Mouse (Mus musculus) thymus, postnatal 14 days (tissue): ENCODE measurements around the gene Pex6.
"Not testable (repeated sequence)": the region's sequence is repeated elsewhere in the genome, so short reads cannot be mapped to it uniquely, and the experiment has no call there.

ENCODE experiments used
- DNase-seq: peaks from one replicate; pipeline ENCODE4 v3.0.0; 2021

Pex6 gene

GRCm38 (mm10) chr17:46741305-46741704 is 30.0 kb downstream of the Pex6 start:
- DNase-seq, result no peak

GRCm38 (mm10) chr17:46742986-46743385 is 31.7 kb downstream of the Pex6 start:
- no peak for DNase-seq

DNA sequence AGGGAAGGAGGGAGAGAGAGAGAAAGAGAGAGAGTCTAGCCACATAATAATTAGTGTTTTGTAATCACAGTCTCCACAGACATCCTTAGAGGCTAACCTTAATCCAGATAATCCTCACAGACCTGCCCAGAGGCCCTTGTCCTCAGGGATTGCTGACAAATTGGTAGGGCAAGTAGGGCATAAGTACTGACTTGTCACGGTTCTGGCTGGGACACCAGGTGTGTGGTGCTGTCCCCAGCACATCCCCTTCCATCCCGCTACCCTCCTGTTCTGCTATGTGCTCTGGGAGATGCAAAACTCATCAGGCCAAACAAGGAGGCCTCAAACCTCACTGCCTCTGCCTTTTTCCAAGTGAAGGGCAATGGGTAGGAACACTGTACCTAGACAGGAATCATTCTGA is 34.2 kb downstream of the Pex6 start:
- DNase-seq, result no peak

GRCm38 (mm10) chr17:46747234-46747633 is 36.0 kb downstream of the Pex6 start:
- DNase-seq, result no peak

DNA sequence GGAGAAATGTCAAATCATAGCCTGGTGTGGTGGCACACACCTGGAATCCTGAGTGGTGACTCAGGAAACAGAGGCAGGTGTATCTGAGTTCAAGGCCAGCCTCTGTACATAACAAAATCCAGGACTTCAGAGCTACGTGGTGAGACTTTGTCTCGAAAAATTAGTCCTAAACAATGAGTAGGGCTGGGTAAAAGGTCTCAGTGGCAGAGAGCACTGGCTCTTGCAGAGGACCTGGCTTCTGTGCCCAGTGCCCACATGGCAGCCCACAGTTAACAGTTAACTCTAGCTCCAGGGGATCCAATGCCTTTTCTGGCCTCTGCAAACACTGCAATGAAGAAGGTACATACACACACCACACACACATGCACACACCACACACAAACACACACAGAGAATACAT is 36.5 kb downstream of the Pex6 start:
- no peak for DNase-seq

- no peak for DNase-seq
These were observed 38.0 kb downstream of the Pex6 start for GRCm38 (mm10) chr17:46749282-46749681.

- DNase-seq, result no peak
These were observed 39.3 kb downstream of the Pex6 start for GRCm38 (mm10) chr17:46750580-46750979.

- no peak for DNase-seq
These were observed 40.0 kb downstream of the Pex6 start for GRCm38 (mm10) chr17:46751056-46751793.

GRCm38 (mm10) chr17:46751794-46752556 is 40.7 kb downstream of the Pex6 start, which contains the start of gene Cnpy3:
Gene Cnpy3, minus strand, starts transcription at chr17:46752214.
- DNase-seq, result peak; percentile 98

GRCm38 (mm10) chr17:46758753-46759152 is 47.5 kb downstream of the Pex6 start:
- DNase-seq, result no peak

GRCm38 (mm10) chr17:46763544-46763943 is 52.3 kb downstream of the Pex6 start, which contains the start of gene Ptcra:
Gene Ptcra, minus strand, starts transcription at chr17:46763712.
- peak; percentile 81 for DNase-seq

- not testable (repeated sequence) for DNase-seq
These were observed 53.7 kb downstream of the Pex6 start for GRCm38 (mm10) chr17:46764916-46765315.

- peak; percentile 88 for DNase-seq
These were observed 56.6 kb downstream of the Pex6 start for GRCm38 (mm10) chr17:46767868-46768267.

DNA sequence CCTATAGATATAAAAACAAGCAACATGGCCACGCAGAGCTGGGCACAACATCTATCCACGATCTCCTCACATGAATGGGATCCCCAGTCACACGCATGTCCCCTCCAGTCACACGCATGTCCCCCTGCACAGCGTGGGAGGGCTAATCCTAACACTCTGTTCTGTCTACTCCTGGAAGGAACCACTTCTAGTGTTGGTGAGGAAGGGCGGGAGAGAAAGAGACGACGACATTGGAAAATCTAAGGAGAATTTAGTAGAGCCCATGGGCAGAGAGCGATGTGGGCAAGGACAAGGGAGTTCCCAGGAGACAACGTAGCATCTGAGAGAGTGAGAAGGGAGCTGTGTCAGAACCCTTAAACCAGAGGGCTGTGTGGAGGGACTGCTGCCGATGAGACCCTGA is 59.3 kb downstream of the Pex6 start:
- DNase-seq, result no peak

DNA sequence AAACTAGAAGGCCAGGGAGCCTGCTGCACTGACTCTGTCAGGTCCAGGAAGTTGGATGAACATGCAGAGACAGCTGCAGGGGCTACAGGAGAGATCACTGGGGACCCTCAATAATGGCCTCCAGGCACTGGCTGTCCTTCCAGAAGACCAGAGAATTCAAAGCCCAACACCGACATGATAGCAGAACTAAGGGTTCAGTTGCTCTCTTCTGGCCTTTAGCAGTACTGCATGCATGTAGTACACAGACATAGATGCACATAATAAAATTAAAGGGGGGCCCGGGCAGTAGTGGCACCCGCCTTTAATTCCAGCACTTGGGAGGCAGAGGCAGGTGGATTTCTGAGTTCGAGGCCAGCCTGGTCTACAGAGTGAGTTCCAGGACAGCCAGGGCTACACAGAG is 59.8 kb downstream of the Pex6 start:
- DNase-seq, result peak; percentile 25

- peak; percentile 27 for DNase-seq
These were observed 60.4 kb downstream of the Pex6 start for GRCm38 (mm10) chr17:46771616-46772015.

- no peak for DNase-seq
These were observed 60.8 kb downstream of the Pex6 start for GRCm38 (mm10) chr17:46772038-46772403.

DNA sequence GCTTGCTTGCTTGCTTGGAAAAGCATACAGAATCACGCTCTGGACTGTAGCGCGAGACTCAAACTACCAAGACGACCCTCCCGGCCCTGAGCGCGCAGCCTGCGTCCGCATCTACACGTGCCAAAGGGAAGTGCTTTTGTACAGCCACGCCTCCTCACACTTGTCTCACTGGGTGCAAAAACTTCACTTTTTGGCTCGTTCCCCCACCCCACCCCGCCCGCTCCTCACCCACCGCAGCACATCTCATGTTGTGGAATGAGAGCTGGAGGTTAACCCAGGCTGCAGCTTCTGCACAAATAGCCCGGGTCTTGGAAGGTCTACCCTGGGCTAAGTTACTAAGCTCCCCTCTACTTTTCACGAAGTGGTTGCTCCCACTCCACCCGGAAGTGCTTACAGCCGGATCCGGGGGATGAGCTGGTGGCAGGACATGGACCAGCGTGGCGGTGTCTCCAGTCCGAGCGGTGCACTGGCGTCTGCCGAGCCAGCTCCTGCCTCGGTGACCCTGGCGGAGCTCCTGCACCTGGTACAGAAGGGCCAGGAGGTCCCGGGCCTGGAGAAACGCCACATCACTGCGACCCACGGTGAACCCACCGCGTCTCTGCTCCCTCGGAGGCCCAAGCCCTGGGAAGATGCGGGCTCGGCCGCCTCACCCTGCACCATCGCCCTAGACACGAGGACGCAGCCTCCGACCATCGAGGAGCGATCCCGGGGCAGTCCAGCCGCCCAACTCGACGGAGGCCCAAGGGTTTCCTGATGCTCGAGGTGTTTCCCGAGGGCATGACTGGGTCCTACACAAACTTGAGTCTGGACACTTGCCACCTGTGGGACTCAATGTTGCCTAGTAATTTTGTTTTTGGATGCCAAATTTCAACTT is 61.4 kb downstream of the Pex6 start, which contains the start of gene 2310039H08Rik:
2310039H08Rik (plus strand) TSS at position 232 of the 874 bp plus-strand sequence.
- DNase-seq, result peak; percentile 85

- peak; percentile 19 for DNase-seq
These were observed 62.2 kb downstream of the Pex6 start for GRCm38 (mm10) chr17:46773278-46774130.

- DNase-seq, result no peak
These were observed 62.8 kb downstream of the Pex6 start for GRCm38 (mm10) chr17:46774131-46774472.

DNA sequence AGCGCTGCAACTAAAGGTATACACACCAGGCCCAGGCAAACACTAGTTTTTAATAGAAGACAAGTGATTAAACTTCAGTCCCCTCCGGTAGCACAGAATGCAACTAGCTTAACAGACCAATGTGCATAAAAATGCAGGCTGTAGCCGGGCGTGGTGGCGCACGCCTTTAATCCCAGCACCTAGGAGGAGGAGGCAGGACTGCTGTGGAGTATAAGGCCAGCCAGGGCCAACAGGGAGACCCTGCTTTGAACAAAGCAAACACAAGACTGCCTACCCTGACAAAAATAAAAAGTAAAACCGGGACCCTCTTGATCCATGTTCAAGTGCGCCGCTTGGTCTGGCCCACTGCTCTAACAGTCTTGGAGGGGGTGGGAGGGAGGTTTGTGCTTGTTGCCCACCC is 63.8 kb downstream of the Pex6 start:
- no peak for DNase-seq
